Mouse (Mus musculus) neural tube, embryonic 14.5 days (tissue): ENCODE data around the gene Olfr1497. TPM values are rescaled to one million over a fixed set of nuclear protein-coding genes. Genes with fewer than 3 reads are reported as not detected.

ENCODE experiments used
- ATAC-seq: fragments of 200-750 bp; cut with Nextera tagmentation; 2 replicates; pipeline ENCODE4 v1.8.0; 2017; ENCODE audit warnings: low read depth, mild to moderate bottlenecking, moderate TSS enrichment, moderate library complexity
- H3K27ac ChIP-seq: fragments of 300-500 bp; sonication (generic); 2 replicates; pipeline ENCODE4 v1.5.1; 2014; ENCODE audit warnings: low read depth, mild to moderate bottlenecking, control low read depth, low read length, moderate library complexity, mixed read lengths
- H3K27me3 ChIP-seq: fragments of 300-500 bp; sonication (generic); 2 replicates; pipeline ENCODE4 v1.6.1; 2014; ENCODE audit warnings: low read length; ENCODE audit not compliant: control insufficient read depth, insufficient read depth
- H3K36me3 ChIP-seq: fragments of 300-500 bp; sonication (generic); 2 replicates; pipeline ENCODE4 v1.6.1; 2014; ENCODE audit warnings: low read length, mixed read lengths; ENCODE audit not compliant: control insufficient read depth, insufficient read depth
- H3K4me1 ChIP-seq: fragments of 300-500 bp; sonication (generic); 2 replicates; pipeline ENCODE4 v1.6.1; 2014; ENCODE audit warnings: low read length; ENCODE audit not compliant: control insufficient read depth, insufficient read depth
- H3K4me2 ChIP-seq: fragments of 300-500 bp; sonication (generic); 2 replicates; pipeline ENCODE4 v1.6.1; 2014; ENCODE audit warnings: mild to moderate bottlenecking, low read depth, low read length, control low read depth
- H3K4me3 ChIP-seq: fragments of 300-500 bp; sonication (generic); 2 replicates; pipeline ENCODE4 v1.5.1; 2014; ENCODE audit warnings: low read depth, low read length, control low read depth, mixed read lengths
- H3K9ac ChIP-seq: fragments of 300-500 bp; sonication (generic); replicated peaks from 2 replicates; pipeline ENCODE4 v1.6.1; 2014; ENCODE audit warnings: low read depth, mild to moderate bottlenecking, control low read depth, low read length, mixed read lengths
- H3K9me3 ChIP-seq: fragments of 300-500 bp; sonication (generic); 2 replicates; pipeline ENCODE4 v1.6.1; 2016; ENCODE audit warnings: low read length; ENCODE audit not compliant: control insufficient read depth
- WGBS: fragments of 180-500 bp; shearing (Covaris S2); extraction: QIAGEN DNeasy Blood & Tissue Kit; methylation state at CpG from one replicate; pipeline ENCODE4 v1.1.7; 2014; 5-methylcytosine and 5-hydroxymethylcytosine counted together
- polyA plus RNA-seq: library from polyadenylated mRNA; unstranded; fragments of >200 nt; fragmentation: Nextera tagmentation; extraction: Ambion mirVana; gene quantifications from 2 replicates; pipeline ENCODE4 v1.2.1, GENCODE M21; 2014

Gene Olfr1497
- polyA plus RNA-seq, 1 experiment from 2014 or later: not detected

DNA sequence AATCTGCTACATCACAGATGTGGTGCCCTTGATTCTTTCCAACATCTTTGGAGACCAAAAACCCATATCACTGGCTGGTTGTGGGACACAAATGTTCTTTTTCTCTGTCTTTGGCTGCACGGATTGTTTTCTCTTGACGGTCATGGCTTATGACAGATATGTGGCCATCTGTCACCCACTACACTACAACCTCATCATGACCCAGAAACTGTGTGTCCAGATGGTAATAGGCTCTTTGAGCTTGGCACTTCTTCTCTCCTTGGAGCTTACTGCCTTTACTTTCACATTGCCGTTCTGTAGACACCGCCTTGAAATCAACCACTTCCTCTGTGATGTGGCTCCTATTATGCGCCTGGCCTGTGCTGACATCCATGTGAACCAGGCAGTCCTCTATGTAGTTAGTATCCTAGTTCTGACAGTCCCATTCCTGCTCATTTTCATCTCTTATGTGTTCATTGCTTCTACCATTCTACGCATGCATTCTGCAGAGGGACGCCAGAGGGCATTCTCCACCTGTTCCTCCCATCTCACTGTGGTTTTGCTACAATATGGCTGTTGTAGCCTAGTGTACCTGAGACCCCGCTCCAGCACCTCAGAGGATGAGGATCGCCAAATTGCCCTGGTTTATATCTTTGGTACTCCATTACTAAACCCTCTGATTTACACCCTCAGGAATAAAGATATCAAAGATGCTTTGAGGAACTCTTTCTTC lies 29.3 kb downstream of the Olfr1497 start:
- H3K4me2 ChIP-seq: no peak overlapping the region
- H3K9ac ChIP-seq: no peak overlapping the region
- no peak overlapping the region for H3K4me3 ChIP-seq
- H3K27me3 ChIP-seq: no peaks in the 10 kb centered on the region
- no peaks in the 10 kb centered on the region for H3K4me1 ChIP-seq
- no peak for ATAC-seq
- H3K9me3 ChIP-seq: no peaks in the 10 kb centered on the region
- H3K27ac ChIP-seq: no peak overlapping the region
- WGBS: 89% methylated on average over 9 of the region's 9 CpGs
- no peaks in the 10 kb centered on the region for H3K36me3 ChIP-seq

- no peaks in the 10 kb centered on the region for H3K9me3 ChIP-seq
- no peak within 1 kb of the TSS for H3K9ac ChIP-seq
- H3K27me3 ChIP-seq: no peaks in the 10 kb centered on the region
- H3K36me3 ChIP-seq: no peaks in the 10 kb centered on the region
- ATAC-seq: no peak
- H3K4me1 ChIP-seq: no peaks in the 10 kb centered on the region
- no peak within 1 kb of the TSS for H3K4me2 ChIP-seq
- no peak within 1 kb of the TSS for H3K27ac ChIP-seq
- WGBS: 86% methylated on average over 3 of the region's 3 CpGs
- no peak within 1 kb of the TSS for H3K4me3 ChIP-seq
Measured at GRCm38 (mm10) chr19:13764306-13764705, 33.7 kb downstream of the Olfr1497 start, which contains the start of gene Olfr1495. Gene Olfr1495, plus strand, starts transcription at chr19:13764606.

GRCm38 (mm10) chr19:13749366-13749765 lies 48.6 kb downstream of the Olfr1497 start:
- Histone ChIP-seq H3K9ac (no peak overlapping the region), H3K27ac (no peak overlapping the region), H3K4me2 (no peak overlapping the region), H3K9me3 (no peaks in the 10 kb centered on the region), H3K4me3 (no peak overlapping the region), H3K4me1 (no peaks in the 10 kb centered on the region), H3K27me3 (no peaks in the 10 kb centered on the region), H3K36me3 (no peaks in the 10 kb centered on the region)
- no peak for ATAC-seq
- 88% methylated on average over 1 of the region's 1 CpGs for WGBS

Other genes starting within 250 kb of the Olfr1497 start
- gene Olfr1484, start 214.7 kb downstream of the Olfr1497 start, polyA plus RNA-seq: not detected in 2 replicates
- gene Olfr1487, start 180.8 kb downstream of the Olfr1497 start, polyA plus RNA-seq: not detected in 2 replicates
- not detected in 2 replicates for gene Olfr1489, start 166.6 kb downstream of the Olfr1497 start, polyA plus RNA-seq
- gene Olfr1490, start 147.1 kb downstream of the Olfr1497 start, polyA plus RNA-seq: not detected in 2 replicates
- gene Olfr1491, start 100.9 kb downstream of the Olfr1497 start, polyA plus RNA-seq: not detected in 2 replicates
- gene Olfr1493-ps1, start 74.9 kb downstream of the Olfr1497 start, polyA plus RNA-seq: not detected in 2 replicates
- not detected in 2 replicates for gene Olfr1494, start 58.5 kb downstream of the Olfr1497 start, polyA plus RNA-seq
- gene Olfr1495, start 33.6 kb downstream of the Olfr1497 start, polyA plus RNA-seq: not detected in 2 replicates
- gene Olfr1496, start 20.3 kb downstream of the Olfr1497 start, polyA plus RNA-seq: not detected in 2 replicates
- not detected in 2 replicates for gene Olfr1499, start 21.2 kb upstream of the Olfr1497 start, polyA plus RNA-seq
- gene Olfr1500, start 32.3 kb upstream of the Olfr1497 start, polyA plus RNA-seq: not detected in 2 replicates
- not detected in 2 replicates for gene Olfr1501, start 52.5 kb upstream of the Olfr1497 start, polyA plus RNA-seq
- not detected in 2 replicates for gene Olfr1502, start 63.6 kb upstream of the Olfr1497 start, polyA plus RNA-seq
- not detected in 2 replicates for gene Olfr1504, start 99.7 kb upstream of the Olfr1497 start, polyA plus RNA-seq
- not detected in 2 replicates for gene Olfr1505, start 115.3 kb upstream of the Olfr1497 start, polyA plus RNA-seq